Mouse (Mus musculus) olfactory bulb, adult 2 months (tissue): ENCODE measurements around the gene Cavin2.

Experiments
- CTCF ChIP-seq: fragments of 200-500 bp; IDR thresholded peaks from 2 replicates; pipeline ENCODE4 v1.5.1; 2012; ENCODE audit warnings: low read depth, mild to moderate bottlenecking, low read length, moderate library complexity; ENCODE audit not compliant: insufficient read depth
- POLR2A ChIP-seq: fragments of 200-500 bp; IDR thresholded peaks from 2 replicates; pipeline ENCODE4 v1.6.1; 2012; ENCODE audit warnings: mild to moderate bottlenecking, low read depth, low read length, moderate library complexity; ENCODE audit not compliant: insufficient read depth

DNA sequence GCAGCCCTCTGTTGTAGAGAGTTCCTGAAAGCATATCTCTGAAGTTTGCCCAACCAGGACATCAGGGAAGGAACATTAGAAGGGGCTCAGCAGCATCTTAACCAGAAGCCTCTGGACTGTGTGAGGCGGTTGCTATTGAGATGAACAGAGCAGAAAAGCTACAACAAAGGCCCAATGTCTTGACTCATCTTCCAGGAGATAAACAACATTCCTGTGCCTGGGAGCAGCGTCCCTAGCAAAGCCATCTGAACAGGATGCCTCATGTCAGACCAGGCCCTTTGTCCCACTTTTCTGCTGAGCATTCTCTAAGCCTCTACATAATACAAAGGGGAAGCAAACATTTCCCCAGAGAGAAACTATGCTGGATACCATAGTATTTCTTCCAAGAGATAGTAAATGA lies 26.6 kb downstream of the Cavin2 start:
- TF ChIP-seq CTCF (no peak), POLR2A (no peak)
